Mouse (Mus musculus): ENCODE data around the gene Xrcc3. TPM values are rescaled to one million over a fixed set of nuclear protein-coding genes. Genes with fewer than 3 reads are reported as not detected.

Gene Xrcc3
- polyA plus RNA-seq, 1 experiment, result 4.8 TPM

GRCm38 (mm10) chr12:111829447-111829846, 15.8 kb upstream of the Xrcc3 start:
- Histone ChIP-seq H3K27me3 (ENCODE audit: control insufficient read depth, insufficient read depth, insufficient read length) (no peaks in the 10 kb centered on the region), H3K36me3 (ENCODE audit: control insufficient read depth, insufficient read depth) (peaks cover 40% of the 10 kb centered on the region), H3K4me3 (ENCODE audit: insufficient read depth, poor library complexity, severe bottlenecking) (no peak overlapping the region), H3K79me3 (ENCODE audit: low read depth) (no peaks in the 10 kb centered on the region), H3K79me2 (ENCODE audit: control insufficient read depth, insufficient read depth) (no peaks in the 10 kb centered on the region), H3ac (ENCODE audit: control insufficient read depth, insufficient read length, low read depth) (no peak overlapping the region)
- TF ChIP-seq CEBPB (IDR thresholded peaks at IDR 0.05; ENCODE audit: low read depth) (no peak), MYOD1 (IDR thresholded peaks at IDR 0.05; ENCODE audit: control insufficient read depth, insufficient read length, low read depth) (no peak)

GRCm38 (mm10) chr12:111827556-111827955, 13.9 kb upstream of the Xrcc3 start:
- Histone ChIP-seq H3K79me3 (ENCODE audit: low read depth) (no peaks in the 10 kb centered on the region), H3K79me2 (ENCODE audit: control insufficient read depth, insufficient read depth) (no peaks in the 10 kb centered on the region), H3ac (ENCODE audit: control insufficient read depth, insufficient read length, low read depth) (no peak overlapping the region), H3K36me3 (ENCODE audit: control insufficient read depth, insufficient read depth) (peaks cover 50% of the 10 kb centered on the region), H3K4me3 (ENCODE audit: insufficient read depth, poor library complexity, severe bottlenecking) (no peak overlapping the region), H3K27me3 (ENCODE audit: control insufficient read depth, insufficient read depth, insufficient read length) (no peaks in the 10 kb centered on the region)
- TF ChIP-seq MAX (IDR thresholded peaks at IDR 0.05) (no peak), USF1 (IDR thresholded peaks at IDR 0.05; ENCODE audit: low read depth) (no peak), MYOG (IDR thresholded peaks at IDR 0.05; ENCODE audit: control insufficient read depth, extremely low read depth, insufficient read length) (no peak), FOSL1 (IDR thresholded peaks at IDR 0.05; ENCODE audit: insufficient read depth, low read length, poor library complexity, severe bottlenecking) (no peak)

DNA sequence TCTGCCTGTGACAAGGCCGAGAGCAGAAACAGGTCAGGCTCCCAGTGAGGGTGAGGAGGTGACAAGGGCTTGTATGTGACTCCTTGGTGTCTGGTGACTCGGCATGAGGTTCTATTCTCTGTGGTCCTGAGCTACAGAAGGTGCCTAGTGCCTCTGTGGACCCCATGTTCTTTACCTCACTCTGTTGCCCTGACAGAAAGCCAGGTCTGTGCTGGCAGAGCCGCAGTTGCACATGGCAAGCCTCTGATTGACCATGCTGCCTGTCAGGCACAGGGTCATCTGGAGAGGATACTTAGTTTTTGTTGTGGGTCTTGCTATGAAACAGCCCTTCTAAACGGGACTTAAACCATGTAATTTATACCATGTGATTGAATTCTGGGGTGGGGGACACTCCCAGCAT, 8.3 kb upstream of the Xrcc3 start:
- Histone ChIP-seq H3K27me3 (ENCODE audit: control insufficient read depth, insufficient read depth, insufficient read length) (no peaks in the 10 kb centered on the region), H3K36me3 (ENCODE audit: control insufficient read depth, insufficient read depth) (peaks cover 32% of the 10 kb centered on the region)
- TF ChIP-seq CTCF (IDR thresholded peaks at IDR 0.05; ENCODE audit: control insufficient read depth, insufficient read depth, insufficient read length), result no peak
- TF ChIP-seq MAX (IDR thresholded peaks at IDR 0.05), result no peak
- TF ChIP-seq MYOG (IDR thresholded peaks at IDR 0.05; ENCODE audit: control insufficient read depth, extremely low read depth, insufficient read length), result no peak
- no peak for TF ChIP-seq USF1 (IDR thresholded peaks at IDR 0.05; ENCODE audit: low read depth)
- no peak for TF ChIP-seq MYOD1 (IDR thresholded peaks at IDR 0.05; ENCODE audit: control insufficient read depth, insufficient read length, low read depth)
- TF ChIP-seq FOSL1 (IDR thresholded peaks at IDR 0.05; ENCODE audit: insufficient read depth, low read length, poor library complexity, severe bottlenecking), result no peak
- TF ChIP-seq CEBPB (IDR thresholded peaks at IDR 0.05; ENCODE audit: low read depth), result no peak

DNA sequence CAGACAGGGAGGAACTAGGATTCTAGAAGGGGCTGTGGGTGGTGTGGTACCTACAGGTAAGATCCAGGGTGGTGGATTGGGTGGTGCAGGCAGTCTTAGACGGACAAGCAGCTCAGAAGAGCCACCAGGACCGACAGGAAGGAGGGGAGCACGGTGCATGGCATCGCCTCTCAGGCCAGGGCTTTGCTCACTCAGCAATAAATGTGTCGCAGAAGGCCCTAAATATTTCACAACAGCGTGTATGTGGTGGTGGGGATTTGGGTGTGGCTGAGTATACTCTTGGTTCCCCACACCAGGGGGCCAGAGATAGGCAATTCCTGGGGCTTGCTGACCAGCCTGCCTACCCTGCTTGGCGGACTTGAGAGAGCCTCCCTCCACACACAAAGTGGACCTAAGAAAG, 7.0 kb upstream of the Xrcc3 start:
- H3K79me3 ChIP-seq (ENCODE audit: low read depth), result peaks cover 4% of the 10 kb centered on the region
- H3K4me3 ChIP-seq (ENCODE audit: insufficient read depth, poor library complexity, severe bottlenecking), result no peak overlapping the region
- no peaks in the 10 kb centered on the region for H3K27me3 ChIP-seq (ENCODE audit: control insufficient read depth, insufficient read depth, insufficient read length)
- TF ChIP-seq MAX (IDR thresholded peaks at IDR 0.05), result no peak
- TF ChIP-seq USF1 (IDR thresholded peaks at IDR 0.05; ENCODE audit: low read depth), result no peak
- TF ChIP-seq MYOG (IDR thresholded peaks at IDR 0.05; ENCODE audit: control insufficient read depth, extremely low read depth, insufficient read length), result no peak
- TF ChIP-seq MYOD1 (IDR thresholded peaks at IDR 0.05; ENCODE audit: control insufficient read depth, insufficient read length, low read depth), result no peak
- TF ChIP-seq CEBPB (IDR thresholded peaks at IDR 0.05; ENCODE audit: low read depth), result no peak
- no peak for TF ChIP-seq FOSL1 (IDR thresholded peaks at IDR 0.05; ENCODE audit: insufficient read depth, low read length, poor library complexity, severe bottlenecking)
- no peak for TF ChIP-seq CTCF (IDR thresholded peaks at IDR 0.05; ENCODE audit: control insufficient read depth, insufficient read depth, insufficient read length)
- H3ac ChIP-seq (ENCODE audit: control insufficient read depth, insufficient read length, low read depth), result no peak overlapping the region
- H3K36me3 ChIP-seq (ENCODE audit: control insufficient read depth, insufficient read depth), result peaks cover 24% of the 10 kb centered on the region
- H3K79me2 ChIP-seq (ENCODE audit: control insufficient read depth, insufficient read depth), result peaks cover 15% of the 10 kb centered on the region

More for the DNA sequence above, 8.3 kb upstream of the Xrcc3 start:
- Histone ChIP-seq H3ac (ENCODE audit: control insufficient read depth, insufficient read length, low read depth) (no peak overlapping the region), H3K79me2 (ENCODE audit: control insufficient read depth, insufficient read depth) (peaks cover 7% of the 10 kb centered on the region), H3K4me3 (ENCODE audit: insufficient read depth, poor library complexity, severe bottlenecking) (no peak overlapping the region), H3K79me3 (ENCODE audit: low read depth) (peaks cover 3% of the 10 kb centered on the region)

GRCm38 (mm10) chr12:111819936-111820335, 6.3 kb upstream of the Xrcc3 start:
- Histone ChIP-seq H3ac (ENCODE audit: control insufficient read depth, insufficient read length, low read depth) (no peak overlapping the region), H3K27me3 (ENCODE audit: control insufficient read depth, insufficient read depth, insufficient read length) (no peaks in the 10 kb centered on the region), H3K79me3 (ENCODE audit: low read depth) (peaks cover 7% of the 10 kb centered on the region), H3K79me2 (ENCODE audit: control insufficient read depth, insufficient read depth) (peaks cover 23% of the 10 kb centered on the region), H3K4me3 (ENCODE audit: insufficient read depth, poor library complexity, severe bottlenecking) (no peak overlapping the region), H3K36me3 (ENCODE audit: control insufficient read depth, insufficient read depth) (peaks cover 16% of the 10 kb centered on the region)
- TF ChIP-seq MYOG (IDR thresholded peaks at IDR 0.05; ENCODE audit: control insufficient read depth, extremely low read depth, insufficient read length) (no peak), MAX (IDR thresholded peaks at IDR 0.05) (no peak), MYOD1 (IDR thresholded peaks at IDR 0.05; ENCODE audit: control insufficient read depth, insufficient read length, low read depth) (no peak), CEBPB (IDR thresholded peaks at IDR 0.05; ENCODE audit: low read depth) (no peak), USF1 (IDR thresholded peaks at IDR 0.05; ENCODE audit: low read depth) (no peak), CTCF (IDR thresholded peaks at IDR 0.05; ENCODE audit: control insufficient read depth, insufficient read depth, insufficient read length) (no peak), FOSL1 (IDR thresholded peaks at IDR 0.05; ENCODE audit: insufficient read depth, low read length, poor library complexity, severe bottlenecking) (no peak)

GRCm38 (mm10) chr12:111817991-111818390, 4.3 kb upstream of the Xrcc3 start:
- TF ChIP-seq USF1 (IDR thresholded peaks at IDR 0.05; ENCODE audit: low read depth) (no peak), CEBPB (IDR thresholded peaks at IDR 0.05; ENCODE audit: low read depth) (no peak), CTCF (IDR thresholded peaks at IDR 0.05; ENCODE audit: control insufficient read depth, insufficient read depth, insufficient read length) (no peak), FOSL1 (IDR thresholded peaks at IDR 0.05; ENCODE audit: insufficient read depth, low read length, poor library complexity, severe bottlenecking) (no peak)
- Histone ChIP-seq H3K79me2 (ENCODE audit: control insufficient read depth, insufficient read depth) (peaks cover 30% of the 10 kb centered on the region), H3K36me3 (ENCODE audit: control insufficient read depth, insufficient read depth) (no peaks in the 10 kb centered on the region), H3ac (ENCODE audit: control insufficient read depth, insufficient read length, low read depth) (no peak overlapping the region), H3K4me3 (ENCODE audit: insufficient read depth, poor library complexity, severe bottlenecking) (no peak overlapping the region), H3K27me3 (ENCODE audit: control insufficient read depth, insufficient read depth, insufficient read length) (no peaks in the 10 kb centered on the region), H3K79me3 (ENCODE audit: low read depth) (peaks cover 7% of the 10 kb centered on the region)

Measured in C2C12 (cell line).